Mouse (Mus musculus) cerebellum, postnatal 36 days (tissue): ENCODE data around the gene Erg.

Experiments used
- DNase-seq, 2 experiments: peaks; one replicate each; pipeline ENCODE4 v3.0.0; 2021 to 2022; ENCODE audit warnings: mixed read lengths in 2 of 2

Erg gene

DNA sequence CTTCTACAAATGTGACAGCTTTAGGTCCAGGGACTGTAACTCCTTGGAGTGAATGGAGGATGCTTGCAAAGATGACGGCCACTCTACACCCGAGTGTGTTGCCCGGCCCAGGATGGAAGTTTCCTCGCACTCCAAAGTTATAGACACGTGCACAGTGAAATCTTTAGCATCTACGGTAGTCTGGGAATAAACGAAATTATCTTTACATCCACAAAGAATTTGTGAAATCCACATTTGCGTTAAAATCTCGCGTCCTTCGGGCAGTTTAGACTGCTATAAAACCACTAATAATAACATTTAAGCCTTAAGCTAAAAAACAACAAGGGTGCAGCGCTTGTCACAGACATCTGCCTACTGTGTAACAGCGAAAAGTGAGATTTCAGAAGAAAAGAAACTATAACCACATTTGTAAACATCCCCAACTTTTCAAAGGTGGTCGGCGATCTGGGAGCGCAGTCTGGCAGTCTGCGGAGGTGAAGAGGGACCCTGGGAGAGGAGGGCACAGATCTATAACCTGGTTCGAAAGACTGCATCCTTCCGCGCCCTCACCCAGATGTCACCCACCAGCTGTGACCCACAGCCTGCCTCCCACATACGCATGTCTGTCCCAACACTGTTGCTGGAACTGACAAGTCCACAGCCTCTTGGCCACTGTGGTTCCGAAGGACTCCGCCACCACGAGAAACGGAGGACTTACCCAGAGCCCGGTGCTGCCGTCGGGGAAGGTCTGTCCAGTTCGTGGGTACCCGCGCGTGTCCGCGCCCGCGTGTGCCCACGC, 1.5 kb downstream of the Erg start:
- DNase-seq = no peak

- DNase-seq = no peak
Measured at GRCm38 (mm10) chr16:95579289-95579688, 7.1 kb downstream of the Erg start.

GRCm38 (mm10) chr16:95573163-95573562, 13.2 kb downstream of the Erg start:
- no peak for DNase-seq

DNA sequence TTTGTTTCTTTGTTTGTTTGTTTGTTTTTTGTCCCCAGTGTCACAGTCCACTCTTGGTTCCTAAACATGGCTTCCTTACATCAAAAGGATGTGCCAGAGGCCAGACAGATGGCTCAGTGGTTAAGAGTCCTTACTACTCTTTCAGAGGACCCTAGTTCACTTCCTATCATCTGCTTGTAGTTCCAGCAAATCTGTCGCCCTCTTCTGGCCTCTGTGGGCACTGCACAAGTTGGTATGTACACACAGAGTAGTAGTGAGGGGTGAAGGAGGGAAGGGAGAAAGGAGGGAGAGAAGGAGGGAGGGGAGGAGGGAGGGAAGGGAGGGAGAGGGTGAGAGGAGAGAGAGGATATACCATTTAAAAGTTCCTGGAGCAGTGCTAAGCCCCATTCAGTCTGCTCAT, 15.8 kb downstream of the Erg start:
- no peak for DNase-seq

DNA sequence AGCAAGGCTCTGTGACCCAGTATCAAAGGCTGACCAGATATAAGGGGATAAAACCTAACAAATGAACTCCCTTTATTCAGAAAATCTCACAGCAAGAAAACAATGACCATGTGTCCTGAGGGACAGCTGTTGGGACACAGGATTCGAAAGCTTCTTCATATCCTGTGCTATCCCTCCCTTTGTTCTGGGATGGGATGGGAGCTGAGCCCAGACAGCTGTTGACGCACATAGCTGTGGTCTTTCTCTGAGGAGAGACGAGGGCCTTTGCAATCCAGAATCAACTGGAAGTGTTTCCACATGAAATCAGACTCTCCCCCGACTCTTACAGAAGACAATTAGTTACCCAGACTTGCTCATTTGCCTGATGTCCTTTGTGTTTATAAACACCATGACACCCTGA, 29.6 kb downstream of the Erg start:
- no peak for DNase-seq

DNA sequence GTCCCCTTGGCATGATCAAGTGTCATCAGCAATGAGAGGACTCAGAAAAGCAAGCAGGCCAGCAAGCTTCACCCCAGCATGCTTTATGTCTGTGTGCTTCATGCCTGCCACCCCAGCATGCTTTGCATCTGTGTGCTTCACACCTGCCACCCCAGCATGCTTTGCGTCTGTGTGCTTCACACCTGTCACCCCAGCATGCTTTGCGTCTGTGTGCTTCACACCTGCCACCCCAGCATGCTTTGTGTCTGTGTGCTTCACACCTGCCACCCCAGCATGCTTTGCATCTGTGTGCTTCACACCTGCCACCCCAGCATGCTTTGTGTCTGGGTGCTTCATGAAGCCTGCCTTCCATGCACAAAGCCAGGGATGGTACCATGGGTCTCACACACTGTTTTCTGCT, 33.3 kb downstream of the Erg start:
- DNase-seq = no peak

GRCm38 (mm10) chr16:95552495-95552894, 33.9 kb downstream of the Erg start:
- no peak for DNase-seq

- no peak for DNase-seq
Measured at GRCm38 (mm10) chr16:95550496-95550895, 35.9 kb downstream of the Erg start.

DNA sequence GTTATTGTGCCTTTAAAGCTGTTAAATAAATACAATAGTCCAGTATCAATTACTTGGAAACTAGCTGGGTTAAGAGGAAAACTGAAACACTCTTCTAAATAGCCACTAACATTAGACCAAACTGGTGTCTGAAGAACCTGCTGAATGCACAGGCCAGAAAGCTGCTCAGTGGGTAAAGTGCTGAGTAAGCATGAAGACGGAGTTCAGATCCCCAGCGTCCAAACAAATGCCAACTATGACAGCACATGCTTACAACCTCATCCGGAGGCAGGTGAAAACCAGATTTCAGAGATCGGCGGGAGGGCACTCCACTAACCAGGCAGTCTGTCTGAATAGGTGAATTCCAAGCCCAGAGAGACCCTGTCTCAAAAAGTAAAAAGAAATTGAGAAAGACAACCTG, 41.6 kb downstream of the Erg start:
- no peak for DNase-seq

DNA sequence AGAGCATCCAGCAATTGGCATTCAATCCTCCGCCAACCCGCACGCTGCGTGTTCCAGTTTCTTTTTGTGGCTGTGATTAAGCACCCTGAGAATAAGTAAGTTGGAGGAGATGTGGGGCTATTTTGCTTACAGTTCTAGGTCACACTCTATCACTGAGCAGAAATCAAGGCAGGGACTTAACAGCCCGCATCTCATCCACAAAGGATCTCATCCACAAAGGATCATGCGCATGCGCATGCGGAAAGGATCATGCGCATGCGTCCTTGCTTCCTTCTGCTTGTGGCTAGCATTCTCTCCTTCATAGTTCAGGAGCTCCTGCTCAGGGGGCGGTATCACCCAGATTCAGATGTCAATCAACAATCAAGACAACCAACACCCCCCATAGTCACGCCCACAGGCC, 42.9 kb downstream of the Erg start:
- DNase-seq = no peak

GRCm38 (mm10) chr16:95535151-95535550, 51.2 kb downstream of the Erg start:
- no peak for DNase-seq

GRCm38 (mm10) chr16:95532387-95533077, 53.9 kb downstream of the Erg start:
- DNase-seq = no peak

DNA sequence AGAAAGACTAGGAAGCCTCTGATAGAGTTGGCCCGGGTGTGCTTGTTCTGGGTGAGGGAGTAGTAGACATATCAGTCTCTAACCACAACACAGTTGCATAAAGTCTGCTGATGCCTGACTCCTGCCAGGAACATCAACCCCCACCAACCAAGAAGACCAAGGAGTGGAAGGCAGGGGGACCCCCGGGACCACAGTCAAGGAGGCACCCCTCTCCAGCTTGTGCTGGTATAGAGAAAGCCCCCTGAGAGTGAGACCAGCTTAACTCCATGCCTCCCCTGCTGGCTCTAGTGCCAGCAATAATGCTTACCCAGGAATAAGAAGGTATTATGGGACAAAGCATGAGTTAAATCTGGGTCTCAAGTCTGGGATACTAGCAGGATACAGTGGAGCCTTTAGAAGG, 58.8 kb downstream of the Erg start:
- no peak for DNase-seq

DNA sequence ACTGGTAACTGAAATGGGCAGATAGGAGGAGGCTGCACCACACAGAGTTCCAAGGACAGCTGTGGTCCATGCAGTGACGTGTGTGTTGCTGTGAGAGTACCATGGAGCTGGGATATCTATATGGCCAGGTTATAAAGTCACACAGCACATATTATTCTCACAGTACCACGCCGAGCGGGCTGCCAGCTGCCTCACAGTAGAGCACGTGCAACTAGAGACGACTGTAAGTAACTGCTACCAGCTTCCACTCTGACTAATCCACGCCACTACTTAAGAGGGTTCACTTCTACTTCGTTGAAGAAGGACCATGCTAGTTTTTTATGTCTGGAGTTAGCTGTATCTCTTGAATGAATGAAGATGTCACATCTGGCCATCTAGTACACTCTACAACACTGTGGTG, 66.9 kb downstream of the Erg start:
- no peak for DNase-seq

GRCm38 (mm10) chr16:95506051-95506450, 80.3 kb downstream of the Erg start:
- DNase-seq = no peak

DNA sequence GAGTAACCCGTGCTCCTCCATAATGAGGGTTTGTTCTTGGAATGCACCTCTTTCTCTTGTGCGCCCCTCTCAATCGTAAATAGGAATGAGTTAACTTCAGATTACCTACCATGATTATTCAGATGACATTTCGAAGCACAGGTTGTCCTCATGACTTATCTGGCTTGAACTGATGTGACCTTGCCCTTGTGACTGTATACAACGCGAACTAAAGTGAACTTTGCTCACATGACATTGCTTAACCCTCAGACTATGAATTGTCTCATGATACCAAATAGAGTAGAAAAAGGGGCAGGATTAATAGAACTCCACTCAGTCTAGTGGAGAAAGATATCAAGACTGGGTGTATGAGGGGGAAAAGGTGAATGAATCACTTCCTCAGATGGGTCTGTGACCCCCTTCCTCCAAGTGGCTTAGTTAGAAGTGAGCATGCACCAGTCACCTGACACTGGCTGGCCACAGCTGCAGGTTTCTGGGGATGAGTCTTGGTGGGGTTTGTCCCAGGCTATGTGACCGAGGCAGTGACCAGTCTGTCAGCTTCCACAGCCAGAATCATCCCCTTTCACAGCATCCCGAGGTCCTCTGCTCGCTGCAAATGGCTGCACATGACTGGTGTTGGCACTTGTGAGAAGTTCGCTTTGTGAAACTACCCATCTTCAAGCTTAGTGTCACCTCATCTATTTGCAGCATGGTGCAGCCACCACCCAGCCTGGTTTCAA, 89.7 kb downstream of the Erg start:
- DNase-seq = no peak

GRCm38 (mm10) chr16:95494108-95494507, 92.3 kb downstream of the Erg start:
- no peak for DNase-seq

GRCm38 (mm10) chr16:95493336-95493735, 93.1 kb downstream of the Erg start:
- no peak for DNase-seq

DNA sequence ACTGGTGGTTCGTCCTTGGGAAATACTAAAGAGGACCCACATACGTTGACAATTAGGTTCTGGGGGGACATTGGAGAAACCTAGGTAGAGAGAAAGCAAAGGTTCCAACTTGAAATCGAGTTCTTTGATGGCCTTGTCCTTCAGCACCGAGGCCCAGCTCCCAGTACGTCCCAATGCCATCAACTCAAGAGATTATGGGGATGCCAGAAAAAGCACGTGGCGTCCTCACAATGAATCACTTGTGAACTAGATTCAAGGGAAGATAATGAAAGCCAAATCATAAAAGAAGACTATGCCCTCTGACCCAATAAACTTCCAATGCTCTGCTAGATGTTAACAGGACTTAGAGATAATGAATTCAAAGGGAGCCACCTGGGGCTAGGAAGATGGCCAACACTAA, 94.2 kb downstream of the Erg start:
- no peak for DNase-seq

- no peak for DNase-seq
Measured at GRCm38 (mm10) chr16:95490386-95490785, 96.0 kb downstream of the Erg start.

DNA sequence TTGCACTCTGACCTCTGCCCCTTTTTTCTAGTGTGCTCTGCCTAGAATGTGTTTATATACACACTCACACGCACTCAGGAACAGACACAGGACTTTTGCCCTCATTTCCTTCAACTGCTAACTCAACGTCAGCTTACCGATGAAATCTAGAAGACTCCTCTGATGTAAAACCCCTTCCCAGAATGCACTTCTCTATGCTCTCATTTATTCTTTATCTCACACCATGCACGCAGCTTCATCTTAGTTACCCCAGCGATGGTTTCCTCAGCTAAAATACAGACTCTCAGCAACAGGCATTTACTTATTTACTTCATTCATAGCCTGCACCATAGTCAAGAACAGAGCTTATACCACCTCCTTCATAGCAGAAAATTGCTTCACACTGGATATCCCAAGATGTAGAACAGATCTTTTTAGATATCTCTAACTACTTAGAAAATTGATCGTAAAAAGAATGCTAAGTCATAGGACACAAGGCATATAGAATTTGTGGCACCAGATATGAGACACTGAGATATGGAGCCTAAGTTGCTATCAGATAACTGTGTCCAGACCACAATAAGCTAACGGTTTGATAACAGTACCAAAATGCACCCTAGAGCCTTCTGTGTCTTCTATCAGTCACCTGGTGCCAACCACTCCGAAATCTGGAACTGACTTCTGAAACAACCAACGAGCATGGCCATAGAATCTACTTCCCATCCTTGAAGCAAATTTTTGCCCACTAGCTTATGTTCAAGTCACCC, 98.6 kb downstream of the Erg start:
- DNase-seq = no peak

GRCm38 (mm10) chr16:95481176-95481575, 105.2 kb downstream of the Erg start:
- DNase-seq = no peak

GRCm38 (mm10) chr16:95478558-95478957, 107.8 kb downstream of the Erg start:
- DNase-seq = no peak
